In the genomic region with DNA sequence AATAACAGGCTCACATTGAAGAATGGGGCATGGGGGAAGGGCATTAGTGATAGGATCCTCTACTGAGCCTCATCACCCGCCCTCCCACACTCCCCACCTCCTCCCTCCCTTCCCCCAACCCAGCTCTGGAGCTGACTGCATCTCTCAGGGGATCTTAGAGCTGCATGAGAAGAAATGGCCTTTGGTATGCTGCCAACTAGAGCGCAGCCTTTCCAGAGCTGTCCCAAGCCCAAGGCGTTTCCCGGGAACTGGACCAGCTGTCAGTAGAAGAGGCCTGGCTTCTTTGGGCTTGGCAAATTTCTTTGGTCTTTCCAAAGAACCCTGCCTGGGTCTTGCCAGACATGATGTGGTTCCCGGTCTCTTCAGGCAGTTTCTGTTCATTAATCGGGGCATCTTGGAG, we compare ENCODE assay signal across 8 mouse cellular contexts. TPM values are rescaled to one million over a fixed set of nuclear protein-coding genes. Genes with fewer than 3 reads are reported as not detected.
DNase-seq lines count a peak whose midpoint lies in the region; ATAC-seq and TF ChIP-seq lines count a peak whose summit lies in the region.

No protein-coding gene starts in this region.

- H3K27me3 ChIP-seq in forebrain, postnatal 0 days (ENCODE audit: insufficient read depth, low read length), result no peaks in the 10 kb centered on the region
- no peaks in the 10 kb centered on the region for H3K27me3 ChIP-seq in midbrain, postnatal 0 days (ENCODE audit: insufficient read depth, low read length)
- H3K27me3 ChIP-seq in liver, postnatal 0 days (ENCODE audit: insufficient read depth, low read length), result no peaks in the 10 kb centered on the region

- no peak overlapping the region for H3K4me3 ChIP-seq in forebrain, postnatal 0 days (ENCODE audit: low read depth, low read length)
- H3K4me3 ChIP-seq in midbrain, postnatal 0 days (ENCODE audit: low read depth, low read length), result no peak overlapping the region
- H3K4me3 ChIP-seq in liver, postnatal 0 days (ENCODE audit: low read depth, low read length), result no peak overlapping the region

- no peak overlapping the region for H3K9ac ChIP-seq in forebrain, postnatal 0 days
- H3K9ac ChIP-seq in midbrain, postnatal 0 days (replicated peaks; ENCODE audit: low read length, poor library complexity, severe bottlenecking), result no peak overlapping the region
- H3K9ac ChIP-seq in liver, postnatal 0 days (replicated peaks), result no peak overlapping the region

- intact Hi-C loops in heart, postnatal 36 days (cut with DNase I), result no loop called here

- peak; percentile 51 for DNase-seq in urinary bladder, postnatal 14 days (ENCODE audit: low spot score)
- DNase-seq in urinary bladder, adult 2 months (ENCODE audit: low spot score), result no peak
- peak; percentile 68 for DNase-seq in forebrain, postnatal 0 days
- DNase-seq in heart, postnatal 36 days, result peak; percentile 68 to 72
- peak; percentile 49 to 65 for DNase-seq in layer of hippocampus, postnatal 10 days (ENCODE audit: low spot score in 2 of 2)
- peak; percentile 95 for DNase-seq in midbrain, postnatal 0 days (ENCODE audit: low spot score)
- no peak for DNase-seq in thymus, postnatal 4 days
- no peak for DNase-seq in liver, postnatal 0 days

- no peak overlapping the region for H3K4me2 ChIP-seq in forebrain, postnatal 0 days (ENCODE audit: low read depth)
- no peak overlapping the region for H3K4me2 ChIP-seq in midbrain, postnatal 0 days (ENCODE audit: low read depth, low read length, poor library complexity, severe bottlenecking)
- no peak overlapping the region for H3K4me2 ChIP-seq in liver, postnatal 0 days (ENCODE audit: low read depth, low read length)

- ATAC-seq in forebrain, postnatal 0 days, result peak; percentile 77
- ATAC-seq in midbrain, postnatal 0 days (ENCODE audit: low FRiP score), result peak; percentile 80
- no peak for ATAC-seq in liver, postnatal 0 days

- no peak for TF ChIP-seq EP300 in liver, postnatal 0 days (IDR thresholded peaks at IDR 0.05; ENCODE audit: low read depth)

- no peak for TF ChIP-seq CTCF in forebrain, postnatal 0 days (IDR thresholded peaks at IDR 0.05; ENCODE audit: low read depth)
- no peak for TF ChIP-seq CTCF in midbrain, postnatal 0 days (IDR thresholded peaks at IDR 0.05)
- no peak for TF ChIP-seq CTCF in liver, postnatal 0 days (IDR thresholded peaks at IDR 0.05; ENCODE audit: low read depth)

- H3K4me1 ChIP-seq in forebrain, postnatal 0 days (ENCODE audit: insufficient read depth), result no peaks in the 10 kb centered on the region; the same call in 1 of the 2 replicates
- H3K4me1 ChIP-seq in midbrain, postnatal 0 days (ENCODE audit: insufficient read depth, low read length), result no peaks in the 10 kb centered on the region
- H3K4me1 ChIP-seq in liver, postnatal 0 days (ENCODE audit: insufficient read depth), result peaks cover 5% of the 10 kb centered on the region; the same call in 1 of the 2 replicates

- no peaks in the 10 kb centered on the region for H3K9me3 ChIP-seq in forebrain, postnatal 0 days (ENCODE audit: low read length)
- H3K9me3 ChIP-seq in midbrain, postnatal 0 days (ENCODE audit: low read length), result no peaks in the 10 kb centered on the region
- H3K9me3 ChIP-seq in liver, postnatal 0 days (ENCODE audit: low read length), result no peaks in the 10 kb centered on the region

- no peaks in the 10 kb centered on the region for H3K36me3 ChIP-seq in forebrain, postnatal 0 days (ENCODE audit: insufficient read depth)
- no peaks in the 10 kb centered on the region for H3K36me3 ChIP-seq in midbrain, postnatal 0 days (ENCODE audit: insufficient read depth, low read length)
- no peaks in the 10 kb centered on the region for H3K36me3 ChIP-seq in liver, postnatal 0 days (replicated peaks; ENCODE audit: insufficient read depth, low read length)

- H3K27ac ChIP-seq in forebrain, postnatal 0 days (ENCODE audit: low read depth, low read length), result no peak overlapping the region
- no peak overlapping the region for H3K27ac ChIP-seq in midbrain, postnatal 0 days (ENCODE audit: low read depth, low read length)
- no peak overlapping the region for H3K27ac ChIP-seq in liver, postnatal 0 days (ENCODE audit: low read depth)

- 37% methylated on average over 6 of the region's 6 CpGs for WGBS in forebrain, postnatal 0 days
- WGBS in midbrain, postnatal 0 days, result 51% methylated on average over 6 of the region's 6 CpGs
- 78% methylated on average over 6 of the region's 6 CpGs for WGBS in liver, postnatal 0 days (ENCODE audit: insufficient replicate concordance)

RNA-seq across cellular contexts. Expression of gene Gab1, which starts 42.3 kb away (rescaled TPM):
- polyA plus RNA-seq in urinary bladder, adult 2 months (2012; rRNA removed), result 23.9 and 28.0 TPM in 2 replicates
- 10.7 and 15.7 TPM in 2 replicates for total RNA-seq in forebrain, postnatal 0 days (2014; rRNA removed)
- polyA plus RNA-seq in forebrain, postnatal 0 days (2015; fragmentation: Nextera tagmentation; extraction: Ambion mirVana), result 7.5 and 9.8 TPM in 2 replicates
- 10 to 100 TPM; 36.7 to 43.6 TPM for total RNA-seq in heart, postnatal 36 days (2021)
- total RNA-seq in layer of hippocampus, postnatal 10 days (2021), result 10 to 100 TPM; 17.4 to 18.6 TPM
- 18.3 and 20.5 TPM in 2 replicates for total RNA-seq in midbrain, postnatal 0 days (2014; rRNA removed)
- 8.7 TPM in 2 replicates for polyA plus RNA-seq in midbrain, postnatal 0 days (2015; fragmentation: Nextera tagmentation; extraction: Ambion mirVana)
- 3.8 and 3.9 TPM in 2 replicates for polyA plus RNA-seq in liver, postnatal 0 days (2015; fragmentation: Nextera tagmentation; extraction: Ambion mirVana)

Comparison
In these comparisons a context has a peak if more than half of its experiments do, and no peak if none do; other contexts are left out.
1. DNase-seq: peak in urinary bladder, postnatal 14 days (single experiment), forebrain, postnatal 0 days (single experiment), heart, postnatal 36 days (2 of 2), layer of hippocampus, postnatal 10 days (2 of 2) and midbrain, postnatal 0 days (single experiment); none in urinary bladder, adult 2 months (single experiment), thymus, postnatal 4 days (single experiment) and liver, postnatal 0 days (single experiment).